Mouse (Mus musculus) Patski (cell line): ENCODE measurements around the gene Csdc2. TPM values are rescaled to one million over a fixed set of nuclear protein-coding genes. Genes with fewer than 3 reads are reported as not detected.
"Not testable (repeated sequence)": the region's sequence is repeated elsewhere in the genome, so short reads cannot be mapped to it uniquely, and the experiment has no call there.

Experiments used
- ATAC-seq: fragments of 100-300 bp; one replicate; pipeline ENCODE4 v1.8.0; 2021
- CTCF ChIA-PET: fragments of 350-600 bp; sonication (Branson Sonifier 250); formaldehyde crosslinking; loops from one replicate; lab custom pipeline; 2022; ENCODE audit warnings: inconsistent platforms; lab: Charles Lee
- POLR2A ChIA-PET: fragments of 350-600 bp; sonication (Branson Sonifier 250); formaldehyde crosslinking; loops from one replicate; lab custom pipeline; 2022; ENCODE audit warnings: antibody characterized with exemption, inconsistent platforms; lab: Charles Lee
- DNase-seq: peaks from one replicate; pipeline ENCODE4 v3.0.0-alpha.2; 2011; ENCODE audit warnings: low read depth, low spot score
- H3K27me3 ChIP-seq: fragments of 371-371 bp; one replicate; pipeline ENCODE4 v1.5.1; 2021
- CTCF ChIP-seq: fragments of 100-300 bp; IDR thresholded peaks from one replicate; pipeline ENCODE4 v1.5.1; 2021
- in situ Hi-C: fragments of 300-500 bp; cut with MboI; formaldehyde crosslinking; loops from 3 replicates; pipeline ENCODE4 v1.11.1; 2018; ENCODE audit warnings: low pct_unique_long_range_greater_than_20kb, mixed read lengths
- polyA plus RNA-seq: library from polyadenylated mRNA; unstranded; gene quantifications from one replicate; pipeline ENCODE4 v1.2.3, GENCODE M21; 2021

Csdc2 gene
- polyA plus RNA-seq, 1 experiment from 2014 or later = 24.9 TPM

GRCm38 (mm10) chr15:81904939-81905338 is 31.6 kb upstream of the Csdc2 start:
- ChIA-PET POLR2A (no interaction called here), CTCF (interaction anchor here (0.8 to 2.9 kb wide), 7 partner anchors 10 to 164 kb away, joined by 3 to 12 read pairs (median 7); no protein-coding TSS in a partner anchor)
- in situ Hi-C loops = no loop called here
- ATAC-seq = no peak
- no peaks in the 10 kb centered on the region for H3K27me3 ChIP-seq
- TF ChIP-seq CTCF = peak; percentile 78
- no peak for DNase-seq

- in situ Hi-C loops = no loop called here
- POLR2A ChIA-PET = no interaction called here
- TF ChIP-seq CTCF = no peak
- DNase-seq (no peak), ATAC-seq (no peak)
- CTCF ChIA-PET = interaction anchor here (0.9 kb wide), 1 partner anchor 91 kb away, joined by 3 read pairs; no protein-coding TSS in a partner anchor
- H3K27me3 ChIP-seq = no peaks in the 10 kb centered on the region
Observed at GRCm38 (mm10) chr15:81907953-81908352, 28.6 kb upstream of the Csdc2 start.

- DNase-seq, POLR2A ChIA-PET, H3K27me3 ChIP-seq, in situ Hi-C loops, ATAC-seq: not testable (repeated sequence)
- CTCF ChIA-PET = interaction anchor here (0.9 kb wide), 1 partner anchor 92 kb away, joined by 3 read pairs; no protein-coding TSS in a partner anchor
Observed at GRCm38 (mm10) chr15:81908767-81909166, 27.8 kb upstream of the Csdc2 start.

GRCm38 (mm10) chr15:81912498-81912897 is 24.1 kb upstream of the Csdc2 start:
- no peak for TF ChIP-seq CTCF
- in situ Hi-C loops = no loop called here
- ChIA-PET POLR2A (interaction anchor here (1.2 kb wide), 1 partner anchor 79 kb away, joined by 3 read pairs; no protein-coding TSS in a partner anchor), CTCF (interaction anchor here (0.7 to 1.7 kb wide), 6 partner anchors 9 to 81 kb away, joined by 3 to 4 read pairs (median 4); no protein-coding TSS in a partner anchor)
- ATAC-seq = no peak
- no peaks in the 10 kb centered on the region for H3K27me3 ChIP-seq
- DNase-seq = no peak

- H3K27me3 ChIP-seq = no peaks in the 10 kb centered on the region
- no peak for TF ChIP-seq CTCF
- ChIA-PET POLR2A (interaction anchor here (1.0 to 1.2 kb wide), 2 partner anchors 11 to 13 kb away, joined by 3 to 4 read pairs; partner anchors contain the start of gene Polr3h), CTCF (interaction anchor here (1.4 to 3.1 kb wide), 3 partner anchors 10 to 83 kb away, joined by 6 to 12 read pairs (median 9); partner anchors contain the start of gene Csdc2)
- ATAC-seq (no peak), DNase-seq (no peak)
- in situ Hi-C loops = loop anchor here (5.0 kb wide), 1 partner anchor 82 kb away; no protein-coding TSS in a partner anchor
Observed at GRCm38 (mm10) chr15:81914668-81915067, 21.9 kb upstream of the Csdc2 start.

- DNase-seq (no peak), ATAC-seq (no peak)
- POLR2A ChIA-PET = interaction anchor here (1.0 to 2.0 kb wide), 4 partner anchors 10 to 85 kb away, joined by 3 to 8 read pairs (median 4); partner anchors contain the start of genes Pmm1 and Polr3h
- in situ Hi-C loops = loop anchor here (5.0 kb wide), 1 partner anchor 83 kb away; no protein-coding TSS in a partner anchor
- no peaks in the 10 kb centered on the region for H3K27me3 ChIP-seq
- CTCF ChIA-PET = interaction anchor here (1.1 to 3.1 kb wide), 5 partner anchors 11 to 84 kb away, joined by 3 to 12 read pairs (median 6); partner anchors contain the start of gene Csdc2
- no peak for TF ChIP-seq CTCF
Observed at GRCm38 (mm10) chr15:81915663-81916062, 20.9 kb upstream of the Csdc2 start.

- ATAC-seq = no peak
- DNase-seq = no peak
- TF ChIP-seq CTCF = no peak
- H3K27me3 ChIP-seq = no peaks in the 10 kb centered on the region
- POLR2A ChIA-PET = interaction anchor here (2.0 kb wide), 1 partner anchor 86 kb away, joined by 8 read pairs; no protein-coding TSS in a partner anchor
- in situ Hi-C loops = loop anchor here (5.0 kb wide), 1 partner anchor 85 kb away; no protein-coding TSS in a partner anchor
- CTCF ChIA-PET = interaction anchor here (1.0 to 3.1 kb wide), 6 partner anchors 12 to 86 kb away, joined by 4 to 12 read pairs (median 7); partner anchors contain the start of gene Csdc2
Observed at GRCm38 (mm10) chr15:81917201-81917600, 19.4 kb upstream of the Csdc2 start.

GRCm38 (mm10) chr15:81917621-81918463 is 18.7 kb upstream of the Csdc2 start:
- no peaks in the 10 kb centered on the region for H3K27me3 ChIP-seq
- DNase-seq = no peak
- ChIA-PET POLR2A (interaction anchor here (0.6 to 2.0 kb wide), 2 partner anchors 60 to 87 kb away, joined by 6 to 8 read pairs; no protein-coding TSS in a partner anchor), CTCF (interaction anchor here (0.7 to 3.1 kb wide), 9 partner anchors 10 to 114 kb away, joined by 3 to 9 read pairs (median 5); partner anchors contain the start of gene Csdc2)
- no peak for TF ChIP-seq CTCF
- ATAC-seq = peak; percentile 49
- in situ Hi-C loops = loop anchor here (5.0 kb wide), 1 partner anchor 86 kb away; no protein-coding TSS in a partner anchor

GRCm38 (mm10) chr15:81919062-81919461 is 17.5 kb upstream of the Csdc2 start:
- ChIA-PET POLR2A (no interaction called here), CTCF (interaction anchor here (1.2 to 2.2 kb wide), 4 partner anchors 14 to 87 kb away, joined by 3 to 7 read pairs (median 5); no protein-coding TSS in a partner anchor)
- no peaks in the 10 kb centered on the region for H3K27me3 ChIP-seq
- TF ChIP-seq CTCF = no peak
- ATAC-seq = no peak
- in situ Hi-C loops = loop anchor here (5.0 kb wide), 1 partner anchor 87 kb away; no protein-coding TSS in a partner anchor
- DNase-seq = no peak
